Mouse (Mus musculus) forebrain, embryonic 12.5 days (tissue): Measurements from ENCODE around the gene Grm4. TPM values are rescaled to one million over a fixed set of nuclear protein-coding genes. Genes with fewer than 3 reads are reported as not detected.
A peak's percentile ranks its signal among the peaks of the same experiment; 100 is the strongest.

Source experiments
- ATAC-seq: fragments of 200-750 bp; cut with Nextera tagmentation; 2 replicates; pipeline ENCODE4 v1.8.0; 2017; ENCODE audit warnings: moderate TSS enrichment; ENCODE audit not compliant: low FRiP score
- H3K27ac ChIP-seq: fragments of 300-500 bp; sonication (generic); 2 replicates; pipeline ENCODE4 v1.5.1; 2016; ENCODE audit warnings: mild to moderate bottlenecking
- H3K27me3 ChIP-seq: fragments of 300-500 bp; sonication (generic); 2 replicates; pipeline ENCODE4 v1.6.1; 2016; ENCODE audit warnings: mild to moderate bottlenecking
- H3K36me3 ChIP-seq: fragments of 300-500 bp; sonication (generic); replicated peaks from 2 replicates; pipeline ENCODE4 v1.6.1; 2016; ENCODE audit warnings: mild to moderate bottlenecking
- H3K4me1 ChIP-seq: fragments of 300-500 bp; sonication (generic); 2 replicates; pipeline ENCODE4 v1.6.1; 2016
- H3K4me2 ChIP-seq: fragments of 300-500 bp; sonication (generic); 2 replicates; pipeline ENCODE4 v1.6.1; 2016; ENCODE audit warnings: mild to moderate bottlenecking, moderate library complexity
- H3K4me3 ChIP-seq: fragments of 300-500 bp; sonication (generic); replicated peaks from 2 replicates; pipeline ENCODE4 v1.5.1; 2016; ENCODE audit warnings: mild to moderate bottlenecking
- H3K9ac ChIP-seq: fragments of 300-500 bp; sonication (generic); 2 replicates; pipeline ENCODE4 v1.6.1; 2016; ENCODE audit warnings: mild to moderate bottlenecking
- H3K9me3 ChIP-seq: fragments of 300-500 bp; sonication (generic); 2 replicates; pipeline ENCODE4 v1.6.1; 2016
- WGBS: fragments of 180-500 bp; shearing (Covaris S2); methylation state at CpG from one replicate; pipeline ENCODE4 v1.1.7; 2016; 5-methylcytosine and 5-hydroxymethylcytosine counted together
- polyA plus RNA-seq: library from polyadenylated mRNA; unstranded; fragments of >200 nt; fragmentation: Nextera tagmentation; extraction: Ambion mirVana; gene quantifications from 2 replicates; pipeline ENCODE4 v1.2.1, GENCODE M21; 2016

Grm4 gene
- polyA plus RNA-seq, 1 experiment from 2014 or later = 2.4 TPM

DNA sequence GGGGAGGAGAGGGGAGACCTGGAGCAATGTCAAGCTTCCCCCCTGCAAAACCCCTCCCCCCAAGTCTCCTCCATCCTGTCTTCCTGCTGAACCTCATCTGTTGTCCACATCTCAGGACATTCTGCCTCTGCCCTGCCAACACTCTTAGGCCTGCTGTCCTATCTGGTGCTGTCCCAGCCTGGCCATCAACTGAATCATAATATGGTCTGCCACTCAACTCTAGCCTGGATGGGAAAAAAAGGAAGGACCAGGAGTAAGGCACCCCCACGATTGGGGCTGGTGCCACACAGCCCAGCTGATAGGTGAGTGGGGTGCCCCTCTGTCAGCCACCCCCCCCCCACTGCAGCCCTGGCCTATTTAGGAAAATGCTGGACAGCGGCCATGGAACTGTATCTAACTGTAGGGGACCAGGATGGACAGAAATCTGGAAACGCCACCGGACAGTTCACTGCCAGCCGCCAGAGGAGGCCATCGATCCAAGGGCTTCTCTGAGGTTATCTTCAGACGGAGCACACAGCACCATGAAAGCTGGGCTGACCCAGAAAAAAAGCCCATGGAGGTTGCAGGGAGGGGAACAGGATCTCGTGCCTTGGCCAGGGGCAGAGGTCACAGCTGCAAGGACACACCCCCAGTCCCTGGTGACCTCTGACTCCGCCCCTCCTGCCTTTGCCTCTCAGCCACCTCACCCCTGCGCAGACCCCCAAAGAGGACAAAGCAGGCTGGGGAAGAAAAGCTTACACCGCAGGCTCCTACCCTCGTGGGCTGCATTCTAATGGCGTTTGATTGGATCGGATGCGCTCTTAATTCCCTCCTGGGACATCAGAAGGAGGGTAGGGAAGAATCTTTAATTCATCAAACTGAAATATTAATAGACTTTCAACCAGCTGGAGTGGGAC lies 2.3 kb downstream of the Grm4 start:
- Histone ChIP-seq H3K4me1 (peaks cover 32% of the 10 kb centered on the region), H3K27me3 (peaks cover 83% of the 10 kb centered on the region), H3K4me2 (no peak overlapping the region), H3K9me3 (no peaks in the 10 kb centered on the region), H3K27ac (peak overlapping the region; percentile 36; the same call in 1 of the 2 replicates), H3K9ac (peak overlapping the region; percentile 33), H3K36me3 (no peaks in the 10 kb centered on the region), H3K4me3 (no peak overlapping the region)
- 28% methylated on average over 15 of the region's 15 CpGs for WGBS
- ATAC-seq = peak; percentile 27; the same call in 1 of the 2 replicates

DNA sequence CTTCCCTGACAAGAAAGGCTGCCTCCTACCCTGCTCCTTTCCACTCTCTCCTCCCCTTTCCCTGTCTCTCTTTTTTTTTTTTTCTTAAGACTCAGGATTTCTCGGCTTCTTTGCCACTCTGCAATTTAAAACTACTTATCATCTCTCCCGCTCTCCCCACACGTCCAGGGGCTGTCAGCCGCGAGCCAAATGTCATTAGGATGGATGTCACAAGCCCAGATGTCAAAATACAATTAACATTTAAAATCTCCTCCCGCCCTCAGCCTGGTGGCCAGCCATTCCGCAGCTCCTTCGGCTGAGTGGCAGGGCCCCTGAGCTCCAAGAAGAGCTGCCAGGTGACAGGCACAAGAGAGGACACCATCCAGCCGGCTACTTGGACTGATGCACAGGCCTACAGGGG lies 2.9 kb downstream of the Grm4 start:
- Histone ChIP-seq H3K4me3 (no peak overlapping the region), H3K27me3 (peaks cover 88% of the 10 kb centered on the region), H3K36me3 (no peaks in the 10 kb centered on the region), H3K4me2 (no peak overlapping the region), H3K9ac (peak overlapping the region; percentile 33), H3K9me3 (no peaks in the 10 kb centered on the region), H3K4me1 (peaks cover 39% of the 10 kb centered on the region), H3K27ac (0 out of 2 replicates have a peak overlapping the region, but pooled peaks have one; percentile 36)
- 13% methylated on average over 9 of the region's 9 CpGs for WGBS
- peak; percentile 35 for ATAC-seq

DNA sequence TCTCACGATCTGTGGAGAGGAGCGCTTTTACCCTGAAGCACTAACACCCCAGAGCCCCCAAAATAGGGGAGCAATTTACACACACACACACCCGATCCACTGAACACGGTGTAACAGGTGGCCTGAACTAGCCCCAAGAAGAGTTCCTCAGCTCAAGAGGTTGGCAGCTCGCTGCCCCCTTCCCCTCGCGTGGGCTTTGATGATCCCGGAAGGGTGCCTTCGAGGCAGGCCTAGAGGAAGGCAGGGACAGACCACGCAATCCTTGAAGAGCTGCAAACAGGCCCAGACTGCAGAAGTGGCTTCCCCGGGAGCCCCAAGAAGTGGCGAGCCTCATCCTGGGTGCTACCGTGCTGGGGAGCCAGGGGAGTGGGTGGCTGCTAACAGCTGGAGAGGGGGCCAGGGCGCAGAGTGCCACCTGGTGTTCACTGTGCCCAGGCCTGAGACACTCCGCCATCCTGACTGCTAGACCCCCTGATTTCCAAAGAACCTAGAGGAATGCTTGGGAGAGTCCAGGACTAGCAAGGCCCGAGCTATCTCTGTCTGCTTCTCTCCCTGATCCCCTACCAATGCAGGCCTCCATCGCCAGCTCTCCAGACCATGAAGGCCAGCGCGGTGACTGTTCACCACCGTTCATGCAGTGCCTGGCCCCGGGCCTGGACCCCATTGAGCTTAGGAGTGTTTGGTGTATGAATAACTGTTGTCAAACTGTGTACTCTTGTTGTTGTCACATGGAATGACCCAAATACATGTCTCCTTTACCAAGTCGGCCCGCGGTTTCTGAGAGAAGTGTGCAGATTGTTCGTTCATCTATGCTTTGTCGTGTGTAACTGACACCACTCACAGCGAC lies 7.1 kb downstream of the Grm4 start:
- Histone ChIP-seq H3K27me3 (peaks cover 93% of the 10 kb centered on the region), H3K4me2 (peak overlapping the region; percentile 99), H3K4me1 (peaks cover 65% of the 10 kb centered on the region), H3K4me3 (peak overlapping the region; percentile 64), H3K27ac (no peak overlapping the region), H3K36me3 (no peaks in the 10 kb centered on the region), H3K9ac (no peak overlapping the region), H3K9me3 (no peaks in the 10 kb centered on the region)
- WGBS = 30% methylated on average over 27 of the region's 27 CpGs
- ATAC-seq = no peak

DNA sequence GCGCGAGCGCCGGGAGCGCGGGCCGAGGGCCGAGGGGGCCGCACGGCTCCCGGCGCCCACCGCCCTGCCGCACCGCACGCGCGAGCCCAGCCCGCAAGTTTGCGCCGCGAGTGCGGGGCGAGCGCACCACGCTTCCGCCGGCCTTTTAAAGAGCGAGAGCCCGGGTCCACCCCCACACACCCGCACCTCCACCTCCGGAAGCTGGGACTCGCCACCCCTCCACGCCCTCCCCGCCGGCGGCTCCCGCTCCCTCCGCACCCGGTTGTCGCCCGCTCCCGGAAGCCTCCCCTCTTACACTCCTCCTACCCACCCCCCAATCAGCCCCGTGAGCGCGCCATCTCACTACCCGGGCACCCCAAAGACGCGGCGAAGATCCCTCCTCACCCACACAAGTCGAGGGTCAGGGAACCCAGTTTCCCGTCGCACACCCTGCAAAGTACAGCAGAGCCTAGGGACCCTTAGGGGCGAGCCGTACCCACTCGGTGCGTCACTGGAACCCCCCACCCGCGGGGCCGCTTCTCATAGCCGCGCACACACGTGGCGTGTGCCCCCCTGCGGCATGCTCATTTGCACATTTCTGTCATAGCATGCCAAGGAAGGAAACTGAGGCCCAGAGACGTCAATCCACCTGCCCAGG lies 7.8 kb downstream of the Grm4 start:
- WGBS = under 1% methylated on average over 44 of the region's 66 CpGs
- no peak overlapping the region for H3K27ac ChIP-seq
- no peak for ATAC-seq

DNA sequence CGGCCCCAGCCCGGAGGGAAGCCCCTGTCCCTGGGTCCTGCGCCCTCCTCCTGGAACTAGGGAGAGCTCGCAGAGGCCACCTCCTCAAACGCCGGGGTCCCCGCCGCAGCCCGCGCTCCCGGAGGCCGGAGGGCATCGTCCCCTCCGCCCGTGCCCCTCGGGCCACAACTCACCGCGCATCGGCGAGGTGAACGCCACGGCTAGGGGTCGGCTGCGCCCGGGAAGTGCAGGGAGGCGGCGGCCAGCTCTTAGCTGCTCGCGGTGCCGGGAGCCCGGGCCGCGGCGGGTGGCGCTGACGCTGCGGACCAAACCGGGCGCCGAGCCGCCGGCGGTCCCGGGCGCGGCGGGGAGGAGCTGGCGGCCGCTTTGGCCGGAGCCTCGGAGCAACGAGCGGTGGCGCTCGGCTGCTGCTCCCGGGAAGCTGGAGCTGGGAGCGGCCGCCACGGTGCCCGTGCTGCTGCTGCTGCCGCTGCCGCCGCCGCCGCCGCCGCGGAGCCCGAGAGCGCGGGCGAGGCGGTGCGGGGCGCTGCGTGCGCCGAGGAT lies 8.5 kb downstream of the Grm4 start:
- Histone ChIP-seq H3K9me3 (no peaks in the 10 kb centered on the region), H3K27ac (0 out of 2 replicates have a peak overlapping the region, but pooled peaks have one; percentile 25), H3K4me2 (peak overlapping the region; percentile 99), H3K27me3 (peaks cover 96% of the 10 kb centered on the region), H3K9ac (peak overlapping the region; percentile 81), H3K4me3 (peak overlapping the region; percentile 64), H3K36me3 (no peaks in the 10 kb centered on the region), H3K4me1 (peaks cover 57% of the 10 kb centered on the region)
- WGBS = under 1% methylated on average over 67 of the region's 78 CpGs
- peak; percentile 39 for ATAC-seq

More for the DNA sequence above, 7.8 kb downstream of the Grm4 start:
- H3K4me2 ChIP-seq = peak overlapping the region; percentile 99
- peak overlapping the region; percentile 64 for H3K4me3 ChIP-seq
- H3K27me3 ChIP-seq = peaks cover 92% of the 10 kb centered on the region
- H3K9ac ChIP-seq = peak overlapping the region; percentile 81
- no peaks in the 10 kb centered on the region for H3K36me3 ChIP-seq
- peaks cover 59% of the 10 kb centered on the region for H3K4me1 ChIP-seq
- no peaks in the 10 kb centered on the region for H3K9me3 ChIP-seq

DNA sequence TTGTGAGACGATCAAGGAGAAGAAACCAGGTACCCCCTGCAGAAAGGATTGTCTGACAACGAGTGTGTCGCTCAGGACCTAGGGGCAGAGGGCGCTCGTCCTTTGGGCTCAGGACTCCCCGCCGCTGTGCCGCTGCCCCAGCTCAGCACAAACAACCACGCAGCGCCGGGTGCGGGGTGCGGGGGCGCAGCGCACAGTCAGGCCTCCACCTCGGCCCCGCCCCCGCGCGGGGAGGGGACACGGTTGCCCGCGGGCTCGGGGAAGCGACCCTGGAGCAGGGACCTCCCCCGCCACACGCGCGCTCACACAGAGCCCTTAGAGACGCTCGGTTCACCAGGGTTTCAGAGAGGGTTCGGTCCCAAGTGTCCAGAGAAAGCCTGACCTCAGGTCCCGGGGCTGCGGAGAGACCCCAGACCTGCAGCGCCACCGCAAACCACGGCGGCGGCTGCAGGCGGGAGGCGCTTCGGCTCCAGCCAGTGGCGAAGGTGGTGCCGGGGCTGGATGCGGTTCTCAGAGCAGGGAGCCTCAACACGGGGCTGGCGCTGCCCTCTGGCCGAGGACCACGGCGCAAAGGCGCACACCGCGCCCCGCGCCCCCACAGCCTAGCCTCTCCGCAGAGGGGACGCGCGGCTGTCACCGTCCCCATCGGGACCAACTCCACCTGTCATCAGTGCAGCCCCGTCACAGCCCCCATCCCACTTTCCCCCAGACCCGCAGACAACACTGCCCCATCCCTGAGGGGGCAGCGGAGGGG lies 9.2 kb downstream of the Grm4 start:
- no peaks in the 10 kb centered on the region for H3K36me3 ChIP-seq
- peaks cover 96% of the 10 kb centered on the region for H3K27me3 ChIP-seq
- H3K27ac ChIP-seq = no peak overlapping the region
- H3K9me3 ChIP-seq = no peaks in the 10 kb centered on the region
- ATAC-seq = peak; percentile 21; the same call in 1 of the 2 replicates
- peak overlapping the region; percentile 99 for H3K4me2 ChIP-seq
- peaks cover 59% of the 10 kb centered on the region for H3K4me1 ChIP-seq
- WGBS = under 1% methylated on average over 64 of the region's 64 CpGs
- peak overlapping the region; percentile 64 for H3K4me3 ChIP-seq
- H3K9ac ChIP-seq = peak overlapping the region; percentile 81

DNA sequence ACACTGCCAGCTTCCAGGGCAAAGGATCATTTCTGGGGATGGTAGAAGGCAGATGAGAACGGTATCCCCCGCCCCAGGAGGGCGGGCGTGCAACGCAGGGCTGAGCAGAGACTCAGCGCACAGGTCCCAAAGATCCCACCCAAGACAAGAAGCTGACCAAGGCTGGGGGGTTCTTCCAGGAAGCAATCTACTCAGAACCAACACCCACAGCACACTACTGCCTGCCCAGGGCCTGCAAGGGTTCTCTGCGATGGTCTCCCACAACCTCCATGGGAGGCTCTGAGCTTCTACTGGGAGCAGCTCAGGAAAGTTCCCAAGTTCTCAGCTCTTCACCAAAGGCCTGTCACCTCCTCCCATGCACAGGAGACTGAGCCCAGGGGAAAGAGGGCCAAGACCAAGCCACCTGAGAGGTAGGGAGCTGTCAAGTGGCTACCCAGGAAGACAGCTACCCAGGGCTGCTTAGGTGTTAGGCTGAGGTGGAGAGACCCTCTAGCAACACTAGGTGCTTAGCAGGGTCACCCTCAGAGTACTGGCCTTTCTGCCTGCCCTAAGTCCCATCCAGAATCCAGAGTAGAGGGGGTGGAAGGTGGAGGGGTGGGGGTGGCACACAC lies 10.0 kb downstream of the Grm4 start:
- H3K36me3 ChIP-seq = no peaks in the 10 kb centered on the region
- H3K9ac ChIP-seq = 0 out of 2 replicates have a peak overlapping the region, but pooled peaks have one; percentile 4
- 94% methylated on average over 7 of the region's 7 CpGs for WGBS
- peak overlapping the region; percentile 99 for H3K4me2 ChIP-seq
- no peak for ATAC-seq
- peak overlapping the region; percentile 64 for H3K4me3 ChIP-seq
- no peaks in the 10 kb centered on the region for H3K9me3 ChIP-seq
- no peak overlapping the region for H3K27ac ChIP-seq
- H3K27me3 ChIP-seq = peaks cover 96% of the 10 kb centered on the region
- H3K4me1 ChIP-seq = peaks cover 65% of the 10 kb centered on the region

DNA sequence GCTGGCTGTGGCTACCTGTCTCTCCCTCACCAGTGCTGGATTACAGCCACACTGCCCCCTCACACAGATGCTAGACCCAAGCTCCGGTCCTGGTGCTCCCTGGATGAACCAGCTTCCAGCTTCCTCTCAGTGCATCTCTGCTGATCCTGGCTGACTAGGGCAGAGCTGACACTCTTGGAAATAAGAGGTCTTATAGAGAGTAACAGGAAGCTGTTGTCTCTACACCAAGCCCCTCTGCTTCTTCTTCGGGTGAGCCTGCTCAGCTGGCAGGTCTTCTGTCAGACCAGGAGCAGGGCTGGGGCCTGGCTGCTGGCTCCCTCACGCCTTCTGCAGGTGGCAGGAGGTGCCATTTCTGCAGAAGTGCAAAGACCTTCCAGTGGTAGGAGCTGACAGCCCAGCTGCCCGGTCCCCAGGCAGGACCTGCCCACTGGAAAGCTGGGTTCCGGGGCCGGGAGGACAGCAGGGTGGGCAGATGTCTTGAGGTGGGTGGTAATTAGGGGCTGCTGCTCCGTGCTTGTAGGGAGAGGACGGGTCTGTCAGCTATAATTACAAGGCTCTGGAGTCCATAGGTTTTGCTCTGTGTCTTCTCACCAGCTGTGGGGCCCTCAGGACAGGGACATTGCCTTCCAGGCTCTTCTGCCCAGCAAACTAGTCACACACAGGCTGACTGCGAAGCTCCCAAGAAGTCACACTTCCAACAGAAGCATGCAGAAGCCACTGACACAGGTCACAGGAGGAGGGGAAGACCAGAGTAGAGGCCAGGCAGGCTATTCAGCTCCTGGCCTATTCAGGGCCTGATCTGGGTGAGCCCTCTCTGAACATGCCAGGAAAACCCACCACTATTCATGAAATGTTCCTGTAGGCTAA lies 10.7 kb downstream of the Grm4 start:
- H3K4me2 ChIP-seq = peak overlapping the region; percentile 99; the same call in 1 of the 2 replicates
- H3K27ac ChIP-seq = peak overlapping the region; percentile 42; the same call in 1 of the 2 replicates
- WGBS = 57% methylated on average over 9 of the region's 9 CpGs
- no peak for ATAC-seq
- H3K9ac ChIP-seq = no peak overlapping the region
- H3K4me3 ChIP-seq = no peak overlapping the region
- no peaks in the 10 kb centered on the region for H3K36me3 ChIP-seq
- peaks cover 98% of the 10 kb centered on the region for H3K27me3 ChIP-seq
- H3K9me3 ChIP-seq = no peaks in the 10 kb centered on the region
- peaks cover 73% of the 10 kb centered on the region for H3K4me1 ChIP-seq

DNA sequence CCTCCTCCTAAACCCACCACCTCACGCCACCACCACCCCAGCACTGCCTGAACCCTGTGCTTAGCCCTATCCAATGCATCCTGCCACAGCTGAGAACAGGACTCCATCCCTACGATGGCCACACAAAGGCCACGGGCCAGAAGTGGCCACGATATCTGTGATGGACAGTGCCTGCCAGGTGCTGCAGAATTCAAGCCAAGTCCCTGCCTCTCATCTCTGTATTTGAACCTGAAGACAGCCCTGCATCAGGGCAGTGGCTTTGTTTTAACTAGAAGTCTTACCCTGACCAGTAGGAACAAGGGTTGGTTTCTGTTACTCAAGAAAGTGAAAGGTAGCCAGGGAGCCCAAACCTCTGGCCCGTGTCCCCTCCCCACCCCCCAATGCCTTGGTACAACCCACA lies 12.1 kb downstream of the Grm4 start:
- ATAC-seq = no peak
- H3K36me3 ChIP-seq = no peaks in the 10 kb centered on the region
- no peaks in the 10 kb centered on the region for H3K9me3 ChIP-seq
- H3K4me3 ChIP-seq = no peak overlapping the region
- H3K9ac ChIP-seq = no peak overlapping the region
- H3K27ac ChIP-seq = no peak overlapping the region
- WGBS = 80% methylated on average over 5 of the region's 5 CpGs
- peaks cover 86% of the 10 kb centered on the region for H3K4me1 ChIP-seq
- H3K27me3 ChIP-seq = peaks cover 84% of the 10 kb centered on the region
- H3K4me2 ChIP-seq = no peak overlapping the region

DNA sequence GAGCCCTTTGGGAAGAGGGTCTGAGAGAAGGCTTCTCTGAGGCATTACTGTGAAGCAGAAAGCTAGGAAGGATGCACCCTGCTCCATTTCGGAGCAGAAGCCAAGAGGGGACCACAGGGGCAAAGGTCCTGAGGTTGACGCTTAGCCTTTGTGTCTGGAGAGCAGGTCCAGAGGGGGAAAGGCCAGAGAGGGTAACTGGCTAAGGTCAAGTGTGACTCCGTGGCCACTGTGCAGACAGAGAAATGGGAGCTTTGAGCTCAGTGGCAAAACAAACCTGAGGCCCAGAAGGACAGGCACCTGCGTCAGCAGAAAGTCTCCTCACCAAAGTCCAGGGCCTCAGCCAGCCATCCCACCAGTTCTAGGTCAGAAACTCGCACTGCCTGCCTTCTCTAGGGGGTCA lies 12.7 kb downstream of the Grm4 start:
- Histone ChIP-seq H3K27ac (no peak overlapping the region), H3K4me1 (peaks cover 86% of the 10 kb centered on the region), H3K27me3 (peaks cover 78% of the 10 kb centered on the region), H3K9me3 (no peaks in the 10 kb centered on the region), H3K4me2 (no peak overlapping the region), H3K9ac (no peak overlapping the region), H3K36me3 (no peaks in the 10 kb centered on the region), H3K4me3 (no peak overlapping the region)
- no peak for ATAC-seq
- 70% methylated on average over 5 of the region's 5 CpGs for WGBS
